Mouse (Mus musculus): ENCODE data around the gene Olfr1321.

Olfr1321 gene

DNA sequence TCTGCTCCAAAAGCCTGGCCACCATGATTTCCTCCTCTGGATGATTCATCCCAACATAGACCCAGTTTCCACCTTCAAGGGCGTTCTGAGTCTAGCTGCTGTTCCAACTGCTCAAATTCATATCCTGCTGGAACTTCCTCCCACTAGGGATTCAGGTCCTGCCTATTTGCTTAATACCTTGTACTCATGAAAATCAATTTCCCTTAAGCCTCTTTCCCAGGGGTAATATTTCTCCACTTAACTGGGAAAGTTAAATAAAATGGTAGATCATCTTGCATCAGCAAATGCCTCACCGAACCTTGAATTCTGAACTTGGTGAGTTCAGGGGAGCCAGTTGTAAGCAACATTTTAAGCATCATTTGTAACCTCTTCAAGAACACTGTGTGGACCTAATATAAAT is at the start of gene Olfr1321:
Gene Olfr1321 (minus strand): TSS at position 101 of the 400 bp plus-strand sequence.
- DNase-seq, result no peak

DNA sequence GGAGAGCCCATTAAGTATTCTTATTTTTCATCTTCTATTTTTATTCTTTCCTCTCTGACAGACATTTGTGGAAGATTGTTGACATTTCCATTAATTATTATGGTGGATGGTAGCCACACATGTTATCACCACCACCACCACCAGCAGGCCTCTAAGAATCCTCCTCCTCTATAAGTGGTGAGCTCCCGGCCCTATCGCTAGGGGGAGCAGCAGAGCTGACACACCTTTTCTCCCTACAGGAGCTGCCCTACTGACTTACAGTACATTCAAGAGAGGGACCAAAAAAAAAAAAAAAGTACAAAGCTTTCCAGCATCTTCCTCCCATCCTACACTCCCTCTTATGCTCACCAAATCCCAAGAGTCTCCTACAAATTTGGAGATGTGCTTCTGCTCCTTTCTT is 36.0 kb upstream of the Olfr1321 start:
- DNase-seq, result no peak

DNA sequence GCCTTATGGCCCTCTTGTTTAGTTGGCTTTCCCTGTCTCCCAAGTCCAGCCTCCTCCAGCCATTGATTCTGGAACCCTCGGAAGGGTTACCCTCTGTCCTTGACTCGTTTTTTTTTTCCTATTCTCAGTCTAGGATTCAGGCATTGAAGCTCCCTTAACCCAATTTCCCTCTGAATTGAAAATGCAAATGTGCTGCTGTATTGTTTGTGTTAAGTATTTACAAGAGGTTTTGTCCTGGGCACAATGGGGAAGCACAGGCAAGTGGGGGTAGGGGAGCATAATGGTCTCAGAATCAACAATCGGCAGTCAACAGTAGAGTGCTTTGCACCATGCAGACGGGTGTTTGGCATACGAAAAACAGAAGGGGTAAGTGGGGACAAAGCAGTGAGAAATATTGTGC is 10.3 kb upstream of the Olfr1321 start:
- DNase-seq, result no peak

All from cerebellum, postnatal 14 days (tissue).